Mouse (Mus musculus): ENCODE data around the gene Apopt1.

The Apopt1 gene

DNA sequence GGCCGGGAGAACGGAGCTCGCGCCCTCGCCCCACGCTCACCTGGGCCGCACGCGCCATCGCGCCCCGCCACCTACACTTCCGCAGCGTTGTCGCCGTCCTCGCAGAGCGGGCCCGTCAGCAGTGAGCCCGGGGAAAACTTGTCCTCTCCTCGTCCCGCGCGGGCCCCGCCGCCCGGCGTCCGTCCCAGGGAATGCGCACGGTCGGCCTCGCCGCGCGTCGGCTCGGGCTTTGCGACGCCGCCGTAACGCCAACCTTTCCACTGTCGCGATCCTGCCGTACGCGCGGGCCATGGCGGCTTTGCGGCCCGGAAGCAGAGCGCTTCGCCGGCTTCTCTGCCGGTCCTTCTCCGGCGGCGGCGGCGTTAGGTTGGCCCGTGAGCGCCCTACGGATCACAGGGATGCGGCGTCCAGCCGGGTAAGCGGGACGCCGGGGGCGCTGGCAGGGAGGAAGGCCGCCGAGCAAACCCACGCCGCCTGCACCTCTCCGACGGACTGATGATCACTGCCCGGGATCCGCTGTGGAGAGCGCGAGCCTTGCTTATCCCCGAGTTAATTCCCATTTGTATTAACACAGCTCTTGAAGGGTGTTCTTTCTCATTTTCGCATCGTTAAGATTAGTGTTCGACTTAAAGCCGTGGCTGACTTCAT is at the start of gene Apopt1, which contains the start of gene Bag5:
Gene Apopt1 (plus strand): TSS at position 258 of the 648 bp plus-strand sequence.
Gene Bag5 (minus strand): TSS at position 254 of the 648 bp plus-strand sequence.
- peak; percentile 78 to 85 for DNase-seq (ENCODE audit: low spot score in 2 of 2)

DNA sequence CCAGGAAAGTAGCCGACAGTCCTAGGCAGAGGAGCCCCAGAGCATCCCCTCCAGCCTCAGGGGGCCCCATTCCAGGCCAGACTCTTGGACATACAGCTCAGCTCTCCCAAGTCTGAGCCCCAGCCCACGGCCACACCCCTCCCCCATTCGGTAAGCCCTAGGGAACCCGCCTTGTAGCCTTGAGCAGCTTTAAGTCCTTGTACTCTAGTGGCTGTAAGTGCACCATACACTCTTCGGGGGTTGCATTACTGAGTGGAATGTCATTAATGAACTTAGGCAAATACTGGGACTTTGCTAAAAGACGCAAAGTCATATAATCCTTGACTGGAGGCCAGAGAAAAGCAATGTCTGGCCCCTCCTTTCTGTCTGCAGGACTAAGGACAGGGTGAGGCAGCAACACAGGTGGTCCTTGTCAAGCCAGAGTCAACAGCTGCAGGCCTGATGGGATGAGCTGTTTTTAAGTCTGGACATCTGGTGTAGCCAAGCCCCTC is 48.9 kb upstream of the Apopt1 start:
- DNase-seq (ENCODE audit: low spot score in 2 of 2) = no peak

DNA sequence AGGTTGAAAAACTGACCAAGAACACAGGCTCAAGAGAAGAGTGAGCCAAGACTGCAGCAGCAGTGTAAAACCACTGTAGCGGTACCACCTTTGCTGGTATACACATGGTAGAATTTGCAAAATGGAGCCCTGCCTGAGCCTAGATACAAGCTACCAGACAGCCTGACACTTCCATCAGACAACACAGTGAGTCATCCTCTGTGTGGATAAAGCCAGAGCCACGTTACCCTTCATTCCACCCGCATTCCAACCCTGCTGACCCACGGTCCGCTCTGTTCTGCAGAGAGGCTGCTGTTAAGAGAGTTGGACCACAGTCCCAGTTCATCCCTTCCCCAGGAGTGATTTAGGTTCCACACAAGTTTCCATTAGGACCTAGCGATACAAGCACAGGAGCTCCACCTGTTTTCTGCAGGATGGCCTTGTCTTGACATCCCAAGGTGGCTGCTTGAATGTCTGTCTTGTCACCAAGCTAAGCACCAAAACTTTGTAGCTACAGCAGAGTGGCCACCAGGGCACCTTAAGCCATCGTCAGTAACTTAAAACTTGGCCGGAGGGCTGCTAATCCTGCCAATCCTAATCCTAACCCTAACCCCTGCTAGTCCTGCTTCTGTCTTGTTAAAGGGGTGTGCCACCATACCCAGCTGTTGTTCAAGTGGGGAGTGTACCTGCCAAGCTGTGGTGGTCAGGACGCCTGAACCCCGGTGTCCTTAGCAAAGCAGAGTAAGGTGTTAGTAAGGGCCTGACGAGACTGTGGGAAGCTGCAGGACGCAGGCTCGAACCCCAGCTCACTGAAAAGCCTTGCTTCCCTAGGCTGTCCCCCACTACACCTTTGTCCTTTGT is 47.8 kb upstream of the Apopt1 start:
- DNase-seq (ENCODE audit: low spot score in 2 of 2) = no peak

DNA sequence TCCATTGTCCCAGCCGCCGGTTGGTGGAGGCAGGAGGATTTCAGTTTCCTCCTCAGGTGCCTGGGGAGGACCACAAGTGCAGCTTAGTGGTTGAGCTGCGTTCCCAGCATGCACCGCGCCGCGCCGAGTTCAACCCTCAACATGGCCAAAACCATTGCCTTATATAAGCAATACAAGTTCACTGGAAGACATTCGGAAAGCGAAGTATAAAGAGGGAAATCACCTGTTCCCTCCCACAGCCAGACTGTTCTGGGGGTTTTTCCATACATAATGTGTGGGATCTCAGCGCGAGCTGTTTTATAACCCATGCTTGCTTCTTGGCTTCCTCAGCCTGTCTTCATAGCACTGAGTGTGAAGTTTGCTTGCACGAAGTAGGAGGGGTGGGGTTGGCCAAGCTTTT is 46.7 kb upstream of the Apopt1 start:
- DNase-seq (ENCODE audit: low spot score in 2 of 2) = no peak

DNA sequence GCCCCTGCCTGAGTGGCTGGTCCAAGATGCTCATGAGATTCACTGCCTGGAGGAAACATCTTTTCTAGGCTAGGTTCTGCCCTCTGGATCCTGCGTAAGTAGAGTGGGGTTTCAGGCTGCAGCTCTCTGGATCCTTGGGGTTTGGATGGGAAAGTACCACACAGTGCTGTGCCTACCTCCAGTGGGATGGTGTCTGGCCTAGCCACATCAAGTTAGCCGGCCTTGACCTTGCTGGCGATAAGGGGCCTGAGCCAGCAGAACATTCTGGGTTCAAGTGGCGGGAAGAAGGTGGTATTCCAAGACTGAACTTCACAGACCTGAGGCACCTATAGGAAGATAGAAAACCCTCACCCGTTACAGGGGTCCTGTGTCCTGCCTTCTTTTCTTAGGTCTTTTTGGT is 45.6 kb upstream of the Apopt1 start:
- DNase-seq (ENCODE audit: low spot score in 2 of 2) = no peak

DNA sequence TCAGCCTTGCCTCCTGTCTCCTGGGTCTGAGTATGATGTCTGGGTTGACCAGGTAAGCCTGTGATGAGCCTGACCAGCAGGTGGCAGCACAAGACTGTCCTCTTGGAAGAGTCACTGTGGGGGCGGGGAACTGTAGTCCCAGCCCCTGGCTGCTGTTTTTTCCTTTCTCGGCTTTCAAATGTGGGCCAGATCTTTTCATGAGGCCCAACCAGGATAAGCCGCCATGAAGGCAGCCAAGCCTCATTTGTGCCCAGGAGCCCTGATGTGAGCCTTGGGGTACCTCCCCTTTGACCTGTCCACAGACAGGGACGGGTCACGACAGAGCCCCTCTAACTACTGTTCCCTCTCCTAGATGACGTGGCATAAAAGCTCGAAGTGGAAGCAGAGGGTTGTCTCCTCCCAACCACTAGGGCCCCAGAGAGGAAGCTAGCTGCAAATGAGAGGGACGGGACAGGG is 44.6 kb upstream of the Apopt1 start:
- DNase-seq (ENCODE audit: low spot score in 2 of 2) = peak; percentile 79 to 88

DNA sequence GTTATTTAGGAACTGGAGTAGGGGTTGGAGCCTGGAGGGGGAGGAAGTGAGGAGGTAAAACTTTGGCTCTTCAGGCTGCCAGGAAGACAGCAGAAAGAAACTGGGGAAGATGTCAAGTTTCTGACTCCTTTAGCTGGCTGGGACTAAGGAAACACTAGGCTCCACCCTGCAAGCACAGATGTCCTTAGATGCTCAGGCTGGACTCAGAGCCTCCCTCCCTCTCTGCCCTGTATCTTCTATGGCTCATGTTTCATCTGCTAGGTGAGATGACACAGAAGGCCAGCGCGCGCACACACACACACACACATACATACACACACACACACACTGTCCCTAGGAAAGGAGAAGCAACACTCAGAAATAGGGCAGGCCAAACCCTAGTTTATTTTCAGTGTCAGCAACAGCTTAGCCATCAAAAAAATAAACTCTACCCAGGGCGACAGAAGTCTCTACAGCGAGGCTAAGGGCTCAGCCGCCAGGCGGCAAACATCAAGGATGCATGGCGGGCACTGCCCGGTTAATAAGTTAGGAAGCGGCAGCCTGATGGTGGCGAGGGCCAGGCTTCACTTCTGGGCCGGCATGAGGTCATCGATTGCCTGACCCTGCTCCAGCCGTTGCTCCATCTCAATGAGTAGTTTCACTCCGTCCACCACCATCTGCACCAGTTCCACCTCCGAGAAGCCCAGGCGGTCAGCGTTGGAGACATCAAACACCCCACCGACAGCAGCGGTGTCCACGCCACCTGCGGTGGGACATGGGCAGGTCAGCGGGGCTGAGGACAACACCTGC is 43.9 kb upstream of the Apopt1 start:
- DNase-seq (ENCODE audit: low spot score in 2 of 2) = no peak

DNA sequence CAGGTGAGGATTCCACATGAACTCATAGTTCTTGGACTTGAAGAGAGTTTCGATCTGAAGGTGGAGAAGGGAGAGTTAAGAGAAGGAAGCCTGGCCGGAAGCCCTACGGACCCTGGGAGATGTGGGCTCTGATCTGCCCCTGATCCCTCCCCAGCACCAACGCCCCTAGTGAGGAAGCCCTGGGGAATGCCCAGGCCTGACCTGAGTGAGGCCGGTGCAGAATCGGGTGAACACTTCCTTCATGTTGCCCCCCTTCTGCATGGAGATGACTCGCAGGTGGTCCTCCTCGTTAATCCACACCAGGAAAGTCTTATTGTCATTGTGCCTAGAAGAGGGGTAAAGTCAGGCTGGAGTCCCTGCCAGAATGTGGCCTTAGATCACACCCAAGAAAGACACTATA is 43.1 kb upstream of the Apopt1 start:
- no peak for DNase-seq (ENCODE audit: low spot score in 2 of 2)

DNA sequence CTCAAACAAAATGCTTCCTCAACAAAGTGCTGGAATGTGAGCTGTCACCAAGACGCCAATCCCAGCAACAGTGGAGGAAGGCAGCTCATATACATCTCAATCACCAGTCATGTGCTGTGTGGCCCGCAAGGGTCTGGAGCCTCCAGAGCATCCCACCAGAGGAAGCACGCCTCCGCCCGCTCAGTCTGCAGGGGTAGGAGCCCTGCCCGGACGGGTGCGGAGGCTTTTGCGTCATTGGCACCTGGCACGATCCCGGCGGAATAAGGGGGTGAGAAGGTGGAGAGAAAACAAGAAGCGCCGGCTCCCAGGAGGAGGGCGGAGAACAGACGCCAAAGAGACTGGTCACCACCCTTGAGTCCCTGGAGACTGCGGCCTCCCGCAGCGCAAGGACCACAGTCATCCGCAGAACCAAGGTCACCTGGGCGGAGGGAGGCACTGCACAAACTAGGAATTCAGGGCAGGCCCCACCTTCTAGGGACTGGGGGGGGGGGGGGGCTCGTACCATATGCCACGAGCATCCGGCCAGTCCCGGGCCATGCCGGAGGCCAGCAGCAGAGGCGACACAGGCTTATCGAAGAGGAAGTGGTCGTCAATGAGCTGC is 42.6 kb upstream of the Apopt1 start:
- no peak for DNase-seq (ENCODE audit: low spot score in 2 of 2)

DNA sequence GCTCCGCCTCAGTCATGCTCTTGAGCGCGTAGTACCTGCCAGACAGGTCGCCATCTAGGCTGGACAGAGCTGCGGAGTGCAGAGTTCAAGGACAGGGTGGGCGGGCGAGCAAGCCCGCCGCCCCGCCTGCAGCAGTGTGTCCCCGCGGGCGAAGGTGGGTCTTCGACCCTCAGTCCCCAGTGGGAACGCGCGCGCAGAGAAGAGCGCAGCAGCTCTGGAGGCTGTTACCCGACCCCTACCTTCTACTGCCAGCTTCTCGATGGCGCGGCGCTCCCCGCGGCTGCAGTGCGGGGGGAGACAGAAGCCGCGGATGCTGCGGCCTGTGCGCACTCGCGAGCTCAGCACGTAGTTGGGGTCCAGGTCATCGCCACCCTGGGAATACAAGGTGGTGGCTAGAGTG is 42.1 kb upstream of the Apopt1 start:
- DNase-seq (ENCODE audit: low spot score in 2 of 2) = no peak

DNA sequence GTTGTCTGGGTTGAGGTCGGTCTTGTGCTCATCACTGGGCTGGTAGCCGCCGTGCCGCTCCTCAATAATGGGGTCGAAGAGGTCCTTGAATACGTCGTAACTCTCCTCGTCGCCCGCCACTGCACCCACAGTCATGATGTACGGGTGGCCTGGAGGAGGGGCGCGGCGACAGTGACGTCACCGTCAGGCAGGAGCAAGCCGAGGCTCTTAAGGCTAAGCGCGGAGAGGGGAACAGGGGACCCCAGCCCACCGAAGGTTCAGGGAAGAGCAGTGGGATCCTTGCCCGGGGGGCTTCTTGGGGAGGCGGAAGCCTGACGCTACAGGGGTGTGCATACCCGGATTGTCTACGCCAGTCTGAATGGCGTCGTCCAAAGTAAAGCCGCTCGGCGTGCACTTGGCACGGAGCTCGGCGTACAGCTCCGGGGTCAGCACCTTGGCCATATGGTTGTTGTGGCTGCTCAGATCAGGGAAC is 41.6 kb upstream of the Apopt1 start:
- no peak for DNase-seq (ENCODE audit: low spot score in 2 of 2)

DNA sequence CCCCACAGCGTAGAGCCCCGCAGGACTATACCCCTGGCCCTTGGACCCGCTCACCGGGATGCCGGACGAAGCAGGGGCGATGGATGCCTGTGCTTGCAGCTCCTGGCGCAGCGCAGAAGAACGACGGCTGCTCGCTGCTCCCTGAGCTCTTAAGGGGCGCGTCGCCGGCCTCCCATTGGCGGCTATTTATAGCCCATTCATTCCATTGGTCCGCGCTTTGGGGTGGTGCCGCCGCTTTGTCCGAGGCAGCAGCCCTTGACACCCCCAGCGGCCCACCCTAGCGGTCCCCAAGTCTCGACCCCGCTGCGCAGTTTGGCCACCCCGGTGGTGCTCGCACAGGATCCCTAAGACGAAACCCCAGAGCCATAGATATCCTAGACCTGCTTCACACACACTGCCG is 40.9 kb upstream of the Apopt1 start, which contains the start of gene Ckb:
Gene Ckb (minus strand): TSS at position 163 of the 400 bp plus-strand sequence.
- no peak for DNase-seq (ENCODE audit: low spot score in 2 of 2)

DNA sequence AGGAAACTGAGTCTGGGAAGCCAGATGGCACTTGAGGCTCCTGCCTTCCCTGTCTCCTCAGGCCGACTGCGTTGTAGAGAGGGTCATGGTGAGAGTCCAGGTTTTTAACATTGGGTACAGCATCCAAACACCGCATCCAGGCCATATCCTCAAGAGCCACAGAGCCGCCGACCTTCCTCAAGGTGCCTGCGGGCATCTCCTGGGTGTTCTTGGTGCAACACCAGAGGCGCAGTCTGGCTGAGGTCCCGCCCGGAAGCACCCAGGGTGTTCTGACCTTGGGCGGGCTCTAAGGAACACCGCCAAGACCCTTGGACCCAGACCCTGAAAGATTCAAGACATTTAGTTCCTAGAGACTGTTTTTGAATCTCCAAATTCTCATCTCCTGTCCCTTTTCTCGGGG is 40.5 kb upstream of the Apopt1 start:
- DNase-seq (ENCODE audit: low spot score in 2 of 2) = no peak

DNA sequence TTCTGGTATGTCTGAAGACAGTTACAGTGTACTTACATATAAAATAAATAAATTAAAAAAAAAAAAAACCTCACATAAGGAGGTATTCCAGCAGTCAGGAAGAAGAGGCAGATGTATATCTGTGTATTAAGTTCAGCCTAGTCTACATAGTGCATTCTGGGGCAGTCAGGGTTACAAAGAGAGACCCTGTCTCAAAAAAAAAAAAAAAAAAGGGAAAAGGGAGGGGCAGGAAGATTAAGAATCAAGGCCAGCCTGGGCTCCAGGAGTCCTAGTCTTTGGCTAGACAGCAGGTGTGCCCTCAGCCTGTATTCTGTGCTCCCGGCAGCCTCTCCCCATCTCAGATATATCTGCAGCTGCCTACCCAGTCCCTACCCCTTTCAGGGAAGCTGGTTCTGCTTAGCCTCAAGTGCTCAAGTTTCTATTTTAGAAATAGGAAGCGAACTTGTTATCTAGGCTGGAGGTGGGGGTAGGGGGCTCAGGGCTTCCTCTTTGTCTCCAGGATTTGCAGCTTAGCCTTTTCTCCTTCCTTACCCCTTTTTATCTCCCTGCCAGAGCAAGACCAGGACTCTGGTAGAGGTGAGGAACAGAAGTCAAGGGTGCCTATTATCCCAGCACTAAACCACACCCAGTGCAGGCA is 38.1 kb upstream of the Apopt1 start:
- no peak for DNase-seq (ENCODE audit: low spot score in 2 of 2)

DNA sequence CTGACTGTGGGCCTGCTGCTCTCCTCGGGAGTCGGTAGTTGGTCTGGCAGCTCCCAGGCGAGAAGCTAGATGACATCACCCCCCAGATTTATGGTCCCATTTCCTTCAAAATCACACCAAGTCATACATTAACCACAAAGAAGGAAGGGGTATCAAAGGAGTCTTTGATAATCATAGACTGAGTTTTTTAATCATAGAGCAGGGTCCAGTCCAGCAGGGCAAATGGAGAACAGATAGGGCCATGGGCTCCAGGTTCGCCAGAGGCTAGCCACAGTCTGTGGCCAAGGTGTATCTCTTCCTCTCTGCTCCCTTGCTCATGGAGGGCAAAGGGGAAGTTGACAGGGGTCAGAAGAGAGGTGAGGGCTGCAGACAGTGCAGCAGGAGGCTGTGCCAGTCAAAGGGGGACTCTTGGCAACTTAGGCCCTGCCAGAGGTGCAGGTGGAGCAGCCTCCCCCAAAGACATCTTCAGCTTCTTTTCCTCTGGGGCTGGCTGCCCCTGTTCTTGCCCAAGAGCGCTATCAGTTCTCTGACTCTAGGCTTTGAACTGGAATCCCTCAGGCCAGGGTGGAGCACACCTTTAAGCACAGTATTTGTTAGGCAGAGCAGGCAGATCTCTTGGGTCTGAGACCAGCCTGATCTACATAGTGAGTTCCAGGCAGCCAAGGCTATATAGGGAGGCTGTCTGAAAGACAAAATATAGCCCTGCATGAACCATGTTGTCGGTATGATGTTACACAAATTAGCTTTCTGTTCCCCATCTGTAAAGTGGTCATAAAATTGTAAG is 37.1 kb upstream of the Apopt1 start:
- no peak for DNase-seq (ENCODE audit: low spot score in 2 of 2)

DNA sequence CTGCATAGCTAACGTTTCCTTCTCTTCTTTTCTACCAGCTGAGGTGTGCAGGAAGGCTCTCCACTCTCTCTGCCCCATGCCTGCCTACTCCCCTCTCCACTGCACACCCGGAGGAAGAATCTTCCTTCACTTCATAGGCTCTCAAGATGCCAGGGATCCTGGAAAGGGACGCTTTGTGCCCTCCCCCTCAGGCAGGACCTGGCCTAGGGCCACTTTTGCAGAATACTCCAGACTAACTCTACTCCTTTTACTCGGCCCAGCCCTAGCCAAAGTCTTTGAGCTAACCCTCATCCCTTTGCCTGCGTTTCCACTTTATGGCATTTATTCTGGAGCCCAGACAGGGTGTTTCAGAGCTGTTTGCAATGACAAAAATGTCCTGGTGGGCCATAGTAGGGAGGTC is 35.6 kb upstream of the Apopt1 start:
- no peak for DNase-seq (ENCODE audit: low spot score in 2 of 2)

DNA sequence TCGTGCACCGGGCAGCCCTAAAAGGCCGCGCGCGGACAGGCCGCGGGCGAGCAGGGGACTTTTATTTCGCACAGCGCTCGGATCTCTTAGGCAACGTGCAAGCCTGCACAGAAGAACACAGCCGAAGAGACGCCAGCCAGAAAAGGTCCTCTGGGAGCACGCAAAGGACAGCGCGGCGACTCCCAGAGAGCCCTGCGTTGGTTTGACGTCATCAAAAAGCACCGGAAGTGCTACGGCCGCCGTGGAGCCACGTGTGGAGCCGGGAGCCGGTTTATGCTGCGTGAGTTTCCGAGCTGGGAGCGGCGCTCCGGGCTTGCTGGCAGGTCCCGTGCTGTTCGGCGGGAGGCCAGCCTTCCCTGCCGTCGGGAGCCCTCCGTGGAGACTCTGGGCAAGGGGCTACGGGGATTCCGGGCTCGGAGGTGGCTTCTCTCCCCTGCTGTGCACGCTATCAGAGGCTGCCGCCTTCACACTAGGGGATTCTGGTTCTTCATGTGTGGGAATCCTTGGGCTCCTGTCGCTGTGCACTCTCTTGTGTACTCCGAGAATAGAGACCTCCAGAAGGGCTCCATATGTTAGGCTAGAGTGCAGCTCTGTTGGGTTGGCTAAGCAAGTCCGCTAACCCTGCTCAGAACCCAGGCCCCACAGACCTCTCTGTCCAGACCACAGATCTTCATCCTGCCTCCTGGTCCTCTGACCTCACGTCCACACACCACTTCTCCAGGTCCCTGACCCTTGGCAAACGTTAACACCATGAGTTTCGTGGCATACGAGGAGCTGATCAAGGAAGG is 35.0 kb upstream of the Apopt1 start, which contains the start of gene Trmt61a:
Gene Trmt61a (plus strand): TSS at position 224 of the 788 bp plus-strand sequence.
- DNase-seq (ENCODE audit: low spot score in 2 of 2) = peak; percentile 67 to 85

DNA sequence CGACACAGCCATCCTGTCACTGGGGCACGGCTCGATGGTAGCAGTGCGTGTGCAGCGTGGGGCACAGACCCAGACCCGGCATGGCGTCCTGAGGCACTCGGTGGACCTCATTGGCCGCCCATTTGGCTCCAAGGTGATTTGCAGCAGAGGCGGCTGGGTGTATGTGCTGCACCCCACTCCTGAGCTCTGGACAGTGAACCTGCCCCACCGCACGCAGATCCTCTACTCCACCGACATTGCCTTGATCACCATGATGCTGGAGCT is 34.5 kb upstream of the Apopt1 start:
- no peak for DNase-seq (ENCODE audit: low spot score in 2 of 2)

DNA sequence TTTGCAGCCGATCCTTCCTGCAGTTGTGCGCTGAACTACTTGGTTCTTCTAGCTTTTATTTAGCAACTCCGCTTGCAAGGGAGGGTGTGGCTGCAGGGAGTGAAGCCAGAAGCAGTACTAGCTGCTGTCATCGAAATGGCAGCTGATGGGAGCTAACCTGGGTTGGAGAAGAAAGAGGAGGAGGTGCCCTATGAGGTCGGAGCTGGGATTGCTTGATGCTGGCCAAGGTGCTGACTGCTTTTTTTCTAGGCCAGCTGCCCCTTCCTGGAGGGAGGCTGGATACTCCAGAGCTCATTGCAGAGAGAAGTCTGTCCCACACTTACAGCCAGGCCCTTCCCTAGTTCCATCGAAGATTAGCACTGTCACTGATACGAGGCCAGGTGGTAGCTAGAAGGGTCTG is 34.1 kb upstream of the Apopt1 start:
- DNase-seq (ENCODE audit: low spot score in 2 of 2) = no peak

DNA sequence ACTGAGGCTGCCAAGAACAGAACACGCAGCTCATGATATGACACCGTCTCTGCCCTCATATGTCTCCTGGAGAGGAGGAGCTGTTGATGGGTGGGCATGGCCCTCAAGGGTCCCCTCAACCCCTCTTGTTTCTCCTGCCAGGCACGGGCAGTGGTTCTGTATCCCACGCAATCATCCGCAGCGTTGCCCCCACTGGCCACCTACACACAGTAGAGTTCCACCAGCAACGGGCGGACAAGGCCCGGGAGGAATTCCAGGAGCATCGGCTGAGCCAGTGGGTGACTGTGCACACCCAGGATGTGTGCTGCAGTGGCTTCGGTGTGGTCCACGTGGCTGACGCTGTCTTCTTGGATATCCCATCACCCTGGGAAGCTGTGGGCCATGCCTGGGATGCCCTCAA is 32.4 kb upstream of the Apopt1 start:
- DNase-seq (ENCODE audit: low spot score in 2 of 2) = no peak
